Mouse (Mus musculus) large intestine, adult 2 months (tissue): ENCODE results near the gene Tcf7l1. TPM values are rescaled to one million over a fixed set of nuclear protein-coding genes. Genes with fewer than 3 reads are reported as not detected.

Source experiments
- DNase-seq: peaks from one replicate; pipeline ENCODE4 v3.0.0-alpha.2; 2012; ENCODE audit warnings: low read depth, low spot score
- WGBS: fragments of 180-500 bp; shearing (Covaris S2); methylation state at CpG from one replicate; pipeline ENCODE4 v1.1.7; 2018; 5-methylcytosine and 5-hydroxymethylcytosine counted together
- polyA plus RNA-seq: library from polyadenylated mRNA; depleted of rRNA; stranded (reverse); fragments of >200 nt; gene quantifications from 2 replicates; pipeline ENCODE4 v1.2.3, GENCODE M21; 2012

Tcf7l1 gene
- polyA plus RNA-seq, 1 experiment: 4.9 TPM

DNA sequence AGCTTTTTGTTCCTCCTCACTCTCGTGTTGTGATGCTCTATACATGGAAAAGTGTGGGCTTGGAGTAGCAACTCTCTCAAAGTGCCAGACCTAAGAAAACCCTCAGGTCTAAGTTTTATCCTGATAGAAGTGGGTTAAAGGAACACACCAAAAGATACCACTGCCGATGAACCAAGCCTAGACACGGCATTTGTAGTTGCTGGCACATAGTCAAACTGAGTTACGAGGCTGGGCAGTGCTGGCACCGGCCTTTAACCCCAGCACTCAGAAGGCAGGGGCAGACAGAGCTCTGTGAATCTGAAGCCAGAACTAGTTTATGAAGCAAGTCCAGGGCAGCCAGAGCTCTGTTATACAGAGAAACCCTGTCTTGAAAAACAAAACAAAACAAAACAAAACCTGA is 181.4 kb downstream of the Tcf7l1 start:
- WGBS: 29% methylated on average over 5 of the region's 5 CpGs
- DNase-seq: no peak

DNA sequence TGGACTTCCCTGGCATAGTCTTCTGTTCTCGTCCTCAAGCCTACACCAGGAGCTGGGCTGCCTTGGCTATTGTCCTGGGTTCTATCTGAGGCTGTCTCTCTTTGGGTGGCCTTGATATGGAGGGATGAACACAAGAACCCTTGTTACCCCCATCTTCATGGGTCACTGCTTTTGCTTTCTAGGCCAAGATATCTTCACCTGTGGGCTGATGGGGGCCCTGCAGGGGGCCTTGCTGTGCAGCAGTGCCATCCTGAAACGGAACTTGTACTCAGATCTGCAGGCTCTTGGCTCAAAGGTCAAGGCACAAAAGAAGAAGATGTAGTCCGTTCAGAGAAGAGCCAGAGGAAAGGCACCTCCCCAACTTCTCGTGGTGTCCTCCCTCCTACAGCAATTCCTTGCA is 182.0 kb downstream of the Tcf7l1 start:
- DNase-seq: no peak
- 63% methylated on average over 4 of the region's 4 CpGs for WGBS

DNA sequence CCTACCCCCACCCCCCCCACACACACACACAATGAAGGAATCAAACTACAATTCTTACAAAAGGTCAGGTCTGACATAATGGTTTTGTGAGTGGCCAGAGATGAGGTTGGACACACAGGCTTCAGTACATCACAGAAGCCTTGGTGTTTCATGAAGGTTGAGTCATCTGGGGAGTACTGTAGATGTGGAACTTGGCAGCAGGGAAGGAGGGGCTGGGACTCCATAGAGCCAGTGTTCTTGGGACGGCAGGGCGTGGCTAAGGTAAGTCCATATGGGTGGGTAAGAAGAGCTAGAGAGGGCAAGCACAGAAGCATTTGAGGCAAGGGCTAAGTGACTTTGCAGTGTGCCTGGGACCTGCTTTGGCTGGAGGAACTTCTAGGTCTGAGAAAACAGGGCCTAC is 185.0 kb downstream of the Tcf7l1 start:
- WGBS: 39% methylated on average over 2 of the region's 2 CpGs
- no peak for DNase-seq

DNA sequence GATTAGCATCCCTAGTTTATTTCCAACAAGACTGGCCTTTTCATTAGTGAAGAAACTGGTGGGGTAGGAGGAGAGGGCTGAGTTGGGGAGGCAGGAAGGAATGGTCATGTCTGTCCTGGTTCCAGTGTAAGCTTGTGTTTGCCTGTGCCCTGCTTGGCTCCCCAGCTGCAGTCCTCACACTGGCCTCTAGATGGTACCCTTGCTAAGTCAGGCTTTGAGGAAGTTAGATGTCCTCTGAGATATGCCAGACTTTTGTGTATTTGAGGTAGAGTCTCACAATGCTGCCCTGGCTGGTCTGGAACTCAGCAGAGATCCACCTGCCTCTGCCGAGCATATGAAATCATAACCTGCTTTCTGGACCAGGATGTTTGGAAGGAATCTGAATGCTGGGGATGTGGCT is 187.3 kb downstream of the Tcf7l1 start:
- no peak for DNase-seq
- 3% methylated on average over 1 of the region's 1 CpGs for WGBS

DNA sequence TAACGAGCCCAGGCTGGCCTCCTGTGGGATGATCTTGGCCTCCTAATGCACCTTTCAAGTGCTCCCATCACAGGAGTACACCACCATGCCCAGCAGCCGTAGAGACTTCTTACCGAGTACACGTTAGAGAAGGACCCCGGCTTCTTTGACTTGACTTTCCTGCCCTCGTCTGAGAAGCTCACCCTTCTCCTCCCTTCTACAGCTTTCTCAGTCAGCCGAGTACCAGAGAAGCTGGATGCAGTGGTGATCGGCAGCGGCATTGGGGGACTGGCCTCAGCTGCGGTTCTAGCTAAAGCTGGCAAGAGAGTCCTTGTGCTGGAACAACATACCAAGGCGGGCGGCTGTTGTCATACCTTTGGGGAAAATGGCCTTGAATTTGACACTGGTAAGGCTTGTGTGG is 188.3 kb downstream of the Tcf7l1 start:
- DNase-seq: no peak
- 91% methylated on average over 12 of the region's 12 CpGs for WGBS

- 81% methylated on average over 6 of the region's 6 CpGs for WGBS
- DNase-seq: no peak
These were observed 188.8 kb downstream of the Tcf7l1 start for GRCm38 (mm10) chr6:72600216-72600615.

GRCm38 (mm10) chr6:72598791-72599557 is 190.1 kb downstream of the Tcf7l1 start:
- WGBS: 16% methylated on average over 12 of the region's 12 CpGs
- DNase-seq: no peak

DNA sequence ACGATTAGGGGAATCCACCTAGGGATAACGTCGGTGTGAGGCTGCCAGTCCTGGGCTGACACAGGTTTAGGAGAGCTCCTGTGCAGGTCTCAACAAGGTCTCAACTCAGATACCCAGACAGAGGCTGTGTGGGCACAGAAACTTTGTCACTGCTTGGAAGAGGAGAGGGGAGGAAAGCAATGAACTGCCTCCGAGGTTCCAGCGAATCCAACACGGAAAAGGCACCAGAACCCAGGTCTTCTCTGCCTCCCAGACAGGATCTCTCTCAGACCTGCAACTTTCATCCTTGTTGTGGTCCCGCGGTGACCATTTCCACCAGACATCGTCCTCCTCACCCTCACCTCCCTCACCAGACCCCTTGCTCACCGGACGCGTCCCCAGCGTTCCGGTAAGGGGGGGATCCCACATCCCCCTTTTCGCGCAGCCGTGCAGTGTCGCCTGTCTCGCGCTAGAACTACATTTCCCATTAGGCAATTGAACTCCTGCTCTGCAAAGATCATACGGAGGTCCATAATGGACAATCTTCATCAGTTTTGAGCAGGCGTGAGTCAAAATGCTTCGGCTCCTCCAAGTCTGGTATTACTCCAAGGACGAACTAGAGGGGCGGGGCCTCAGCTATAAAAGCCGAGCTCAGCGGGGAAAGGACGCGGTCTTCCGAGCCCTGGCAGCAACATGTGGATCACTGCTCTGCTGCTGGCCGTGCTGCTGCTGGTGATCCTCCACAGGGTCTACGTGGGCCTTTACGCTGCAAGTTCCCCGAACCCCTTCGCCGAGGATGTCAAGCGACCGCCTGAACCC is 190.9 kb downstream of the Tcf7l1 start, which contains the start of the genes Elmod3 and Retsat:
Elmod3 (minus strand) TSS at position 458 of the 798 bp plus-strand sequence.
Retsat (plus strand) TSS at position 520 of the 798 bp plus-strand sequence.
- under 1% methylated on average over 38 of the region's 38 CpGs for WGBS

DNA sequence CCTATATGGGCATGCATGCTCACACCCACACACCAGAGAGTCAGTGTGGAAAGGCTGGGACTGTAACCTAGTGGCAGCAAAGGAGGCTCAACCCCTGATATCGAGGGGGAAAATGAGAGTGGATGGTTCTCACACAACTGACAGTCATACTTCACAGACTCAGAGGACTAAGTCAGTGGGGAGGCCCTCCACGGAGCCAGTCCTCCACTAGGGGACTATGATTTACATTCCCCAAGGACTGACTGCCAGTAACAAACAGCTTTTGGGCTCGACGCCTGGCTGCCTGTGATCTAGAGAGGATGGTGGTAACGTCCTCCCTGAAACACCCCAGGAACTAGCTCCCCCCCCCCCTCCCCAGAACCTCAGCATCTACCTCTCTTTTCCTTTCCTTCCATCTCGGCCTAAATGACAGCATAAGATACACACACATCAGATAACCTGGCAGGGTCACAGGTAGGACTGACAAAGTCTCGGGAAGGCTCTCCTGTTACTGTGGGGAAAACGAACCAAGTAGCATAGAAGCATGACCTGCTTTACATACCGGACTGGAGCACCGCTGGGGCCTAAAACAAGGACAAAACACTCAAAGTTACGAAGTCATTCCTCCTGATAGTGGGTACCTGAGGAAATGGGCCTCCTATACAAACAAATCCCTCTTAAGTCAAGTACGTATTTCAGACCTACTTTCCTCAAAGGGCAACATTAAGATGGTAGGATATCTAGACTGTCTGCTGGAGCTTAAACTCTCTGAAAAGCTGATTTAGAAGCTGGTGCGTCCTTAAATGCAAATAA is 191.8 kb downstream of the Tcf7l1 start:
- DNase-seq: no peak
- 20% methylated on average over 13 of the region's 13 CpGs for WGBS

More for the DNA sequence above, 190.9 kb downstream of the Tcf7l1 start, which contains the start of the genes Elmod3 and Retsat:
- peak; percentile 98 for DNase-seq

DNA sequence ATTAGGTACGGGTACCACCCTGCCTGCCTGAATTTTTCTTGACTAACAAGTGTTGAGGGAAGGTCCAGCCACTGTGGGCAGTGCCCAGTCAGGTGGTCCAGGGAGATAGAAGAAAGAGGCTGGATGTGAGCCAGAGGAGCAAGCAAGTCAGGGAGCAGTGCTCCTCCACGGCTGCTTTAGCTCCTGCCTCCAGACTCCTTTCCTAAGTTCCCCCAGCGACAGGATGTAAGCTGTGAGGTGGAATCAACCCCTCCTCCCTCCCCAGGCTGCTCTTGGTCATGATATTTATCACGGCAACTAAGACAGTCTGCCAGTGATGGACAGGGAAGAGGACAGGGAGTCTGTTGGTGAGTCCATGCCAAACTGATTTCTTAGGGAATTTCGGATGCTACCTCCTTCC is 195.1 kb downstream of the Tcf7l1 start:
- WGBS: 69% methylated on average over 5 of the region's 5 CpGs

GRCm38 (mm10) chr6:72593011-72593803 is 195.8 kb downstream of the Tcf7l1 start:
- no peak for DNase-seq
- WGBS: 83% methylated on average over 6 of the region's 6 CpGs

More for the DNA sequence above, 195.1 kb downstream of the Tcf7l1 start:
- DNase-seq: no peak

DNA sequence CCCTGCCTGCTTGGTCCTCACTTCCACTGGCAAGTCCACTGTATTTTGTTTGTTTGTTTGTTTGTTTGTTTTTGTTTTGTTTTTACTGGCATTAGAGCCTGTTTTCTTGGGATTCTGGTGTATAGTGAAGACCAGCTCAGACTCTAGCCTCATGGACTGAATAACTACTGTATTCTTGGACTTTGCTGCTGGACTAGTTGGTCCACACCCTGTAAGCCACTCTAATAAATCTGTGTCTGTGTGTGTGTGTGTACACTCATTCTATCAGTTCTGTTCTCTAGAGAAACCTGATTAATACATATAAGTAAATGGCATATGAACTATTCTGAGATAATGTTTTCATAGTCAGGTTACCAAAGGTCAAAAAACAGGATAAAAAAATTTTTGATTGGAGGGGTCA is 198.9 kb downstream of the Tcf7l1 start:
- no peak for DNase-seq

DNA sequence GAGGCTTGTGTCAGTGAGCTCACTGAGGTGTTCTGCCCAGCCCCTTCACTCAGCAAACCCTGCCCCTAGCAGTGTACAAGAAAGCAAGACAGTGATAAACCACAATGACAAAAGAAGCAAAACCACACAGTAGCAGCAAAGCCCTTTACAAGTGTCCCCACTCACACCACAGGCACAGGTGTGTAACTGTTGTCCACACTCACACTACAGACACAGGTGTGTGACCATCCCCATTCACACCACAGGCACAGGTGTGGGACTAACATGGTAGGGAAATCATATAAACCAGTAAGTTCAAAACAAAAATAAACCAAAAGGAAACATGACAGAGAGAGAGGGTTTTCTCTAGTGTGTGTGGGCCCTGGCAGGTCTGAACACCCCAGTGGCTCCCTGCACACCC is 200.7 kb downstream of the Tcf7l1 start:
- no peak for DNase-seq

DNA sequence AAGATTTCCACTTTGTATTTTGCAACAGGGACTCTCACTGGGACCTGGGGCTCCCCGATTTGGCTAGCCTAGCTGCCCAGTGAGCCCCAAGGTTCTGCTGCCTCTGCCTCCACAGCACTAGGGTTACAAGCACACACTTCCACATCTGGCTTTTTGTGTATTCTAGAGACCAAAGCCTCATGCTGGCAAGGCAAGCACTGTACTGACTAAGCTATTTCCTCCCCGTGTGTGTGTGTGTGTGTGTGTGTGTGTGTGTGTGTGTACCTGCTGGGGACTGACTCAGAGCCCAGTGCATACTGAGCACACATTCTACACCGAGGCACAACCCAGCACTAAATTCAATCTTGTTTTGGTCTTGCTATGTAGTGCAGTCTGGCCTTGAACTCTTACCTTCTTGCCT is 202.4 kb downstream of the Tcf7l1 start:
- 68% methylated on average over 3 of the region's 3 CpGs for WGBS

GRCm38 (mm10) chr6:72584154-72584553 is 204.9 kb downstream of the Tcf7l1 start:
- DNase-seq: peak; percentile 75
- WGBS: 41% methylated on average over 11 of the region's 11 CpGs

More for the DNA sequence above, 202.4 kb downstream of the Tcf7l1 start:
- DNase-seq: no peak

DNA sequence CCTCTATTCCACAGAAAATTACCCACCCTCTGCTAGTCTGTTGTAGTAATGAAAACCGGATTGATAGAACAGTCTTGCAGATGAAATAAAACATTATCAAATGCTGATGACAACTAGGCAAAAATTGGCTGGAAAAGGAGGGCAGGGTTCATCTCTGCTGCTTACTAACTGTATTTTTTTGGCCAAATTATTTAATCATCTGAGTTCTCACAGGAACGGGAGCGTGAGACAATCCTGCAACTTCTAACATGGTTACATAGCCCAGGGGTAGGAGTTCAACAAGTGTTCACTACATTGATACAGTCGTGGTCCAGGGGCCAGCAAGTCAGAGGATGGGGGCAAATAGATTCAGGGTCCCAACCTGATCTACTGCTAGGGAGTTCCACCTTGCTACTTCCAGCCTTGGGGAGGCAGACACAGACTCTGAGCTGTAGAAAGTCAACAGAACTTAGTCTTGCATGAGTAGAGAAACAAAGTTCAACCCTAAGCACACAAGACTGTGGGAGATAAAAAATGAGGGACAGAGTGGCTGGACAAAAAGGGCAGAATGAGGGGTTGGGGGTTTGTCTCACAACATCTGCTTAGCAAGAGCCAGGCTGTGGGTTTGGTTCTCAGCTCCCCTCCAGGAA is 205.7 kb downstream of the Tcf7l1 start:
- no peak for DNase-seq
- WGBS: 90% methylated on average over 4 of the region's 4 CpGs

- WGBS: 77% methylated on average over 11 of the region's 11 CpGs
- DNase-seq: no peak
These were observed 207.2 kb downstream of the Tcf7l1 start for GRCm38 (mm10) chr6:72581625-72582382.
